Mouse (Mus musculus): Measurements from ENCODE around the gene Tk1.

DNA sequence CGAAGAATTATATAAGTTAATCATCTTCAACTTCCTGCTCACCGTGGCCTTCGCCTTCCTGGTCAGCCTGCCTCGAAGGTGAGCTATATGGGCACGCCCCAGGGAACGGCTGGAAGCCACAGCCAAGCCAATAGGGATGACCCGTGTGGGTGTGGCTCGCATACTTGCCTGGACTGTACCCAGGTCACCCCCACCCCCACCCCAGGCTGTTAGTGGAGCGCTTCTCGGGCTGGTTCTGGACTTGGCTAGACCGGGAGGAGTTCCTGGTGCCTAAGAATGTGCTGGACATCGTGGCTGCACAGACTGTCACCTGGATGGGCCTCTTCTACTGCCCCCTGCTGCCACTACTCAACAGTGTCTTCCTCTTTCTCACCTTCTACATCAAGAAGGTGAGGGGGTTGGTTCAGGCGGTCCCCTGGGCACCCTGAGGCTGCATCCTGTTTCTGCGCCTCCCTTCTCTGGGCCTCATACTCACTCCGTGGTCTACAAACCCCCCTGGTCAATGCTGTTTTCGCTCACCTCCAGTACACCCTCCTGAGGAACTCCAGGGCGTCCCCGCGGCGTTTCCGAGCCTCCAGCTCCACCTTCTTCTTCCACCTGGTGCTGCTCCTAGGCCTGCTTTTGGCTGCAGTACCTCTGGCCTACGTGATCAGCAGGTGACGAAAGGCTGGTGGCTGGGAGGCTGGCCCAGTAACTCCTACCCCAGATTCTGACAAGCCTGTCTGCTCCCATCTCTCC lies 35.0 kb downstream of the Tk1 start:
- TF ChIP-seq POLR2A (IDR thresholded peaks at IDR 0.05; ENCODE audit: insufficient read length, low read depth), result no peak
- no peak for TF ChIP-seq TCF12 (IDR thresholded peaks at IDR 0.05; ENCODE audit: insufficient read depth, poor library complexity, severe bottlenecking)
